Mouse (Mus musculus) erythroblast, adult 5-6 weeks (primary cell): ENCODE measurements at regions not wholly inside any gene's neighbourhood (a gene's known extent, or its start where the extent isn't known, plus 50 kb on each side); places are given as distances from the start of the nearest gene placed in this dataset.

ENCODE experiments used
- ATAC-seq: replicated peaks from 2 replicates; pipeline ENCODE4 v1.8.0; 2016; ENCODE audit warnings: moderate number of reproducible peaks, mild to moderate bottlenecking, moderate TSS enrichment, inconsistent platforms; ENCODE audit not compliant: poor library complexity, low FRiP score, severe bottlenecking

- peak; percentile 69 for ATAC-seq
Measured at GRCm38 (mm10) chr16:93418246-93418645, 185.6 kb downstream of the Setd4 start.

- no peak for ATAC-seq
Measured at GRCm38 (mm10) chr16:93417831-93418230, 186.0 kb downstream of the Setd4 start.

GRCm38 (mm10) chr16:93392024-93392675 lies 211.7 kb downstream of the Setd4 start:
- no peak for ATAC-seq

GRCm38 (mm10) chr16:93387578-93388116 lies 216.2 kb downstream of the Setd4 start:
- no peak for ATAC-seq

- no peak for ATAC-seq
Measured at GRCm38 (mm10) chr16:93384039-93384537, 219.8 kb downstream of the Setd4 start.

- ATAC-seq = no peak
Measured at GRCm38 (mm10) chr16:93382945-93383344, 220.9 kb downstream of the Setd4 start.

GRCm38 (mm10) chr16:93380717-93381671 lies 222.9 kb downstream of the Setd4 start:
- no peak for ATAC-seq

- no peak for ATAC-seq
Measured at GRCm38 (mm10) chr16:93380117-93380516, 223.7 kb downstream of the Setd4 start.

GRCm38 (mm10) chr16:93379611-93380010 lies 224.3 kb downstream of the Setd4 start:
- no peak for ATAC-seq

GRCm38 (mm10) chr16:93374669-93375068 lies 229.2 kb downstream of the Setd4 start:
- ATAC-seq = no peak

- no peak for ATAC-seq
Measured at GRCm38 (mm10) chr16:93369766-93370146, 234.1 kb downstream of the Setd4 start.

- no peak for ATAC-seq
Measured at GRCm38 (mm10) chr16:93368824-93369765, 234.8 kb downstream of the Setd4 start.

GRCm38 (mm10) chr16:93367995-93368394 lies 235.9 kb downstream of the Setd4 start:
- no peak for ATAC-seq

- ATAC-seq = no peak
Measured at GRCm38 (mm10) chr16:93367246-93367805, 236.5 kb downstream of the Setd4 start.

- ATAC-seq = peak; percentile 79
Measured at GRCm38 (mm10) chr16:93366383-93366941, 237.4 kb downstream of the Setd4 start.

- ATAC-seq = peak; percentile 50; the same call in 1 of the 2 replicates
Measured at GRCm38 (mm10) chr16:93365236-93365951, 238.5 kb downstream of the Setd4 start.

GRCm38 (mm10) chr16:93359772-93360171 lies 244.1 kb downstream of the Setd4 start:
- ATAC-seq = no peak

- ATAC-seq = peak; percentile 77
Measured at GRCm38 (mm10) chr16:93358613-93359012, 245.2 kb downstream of the Setd4 start.
